Mouse (Mus musculus): ENCODE measurements around the gene Atf6. TPM values are rescaled to one million over a fixed set of nuclear protein-coding genes. Genes with fewer than 3 reads are reported as not detected.

Gene Atf6
- polyA plus RNA-seq (2014; fragmentation: Nextera tagmentation; extraction: Ambion mirVana) = 9.7 and 11.3 TPM in 2 replicates

GRCm38 (mm10) chr1:170867691-170868105, at the start of gene Atf6:
Gene Atf6 (minus strand): TSS chr1:170867771.
- Histone ChIP-seq H3K9me3 (ENCODE audit: control insufficient read depth, low read length) (no peaks in the 10 kb centered on the region), H3K27me3 (replicated peaks; ENCODE audit: control insufficient read depth, insufficient read depth, low read length) (no peaks in the 10 kb centered on the region), H3K4me2 (ENCODE audit: low read length) (peak within 1 kb of the TSS; percentile 64), H3K36me3 (ENCODE audit: control insufficient read depth, insufficient read depth, low read length) (peaks cover 10% of the 10 kb centered on the region; the same call in 1 of the 2 replicates), H3K4me1 (replicated peaks; ENCODE audit: control insufficient read depth, insufficient read depth, low read length) (peaks cover 16% of the 10 kb centered on the region), H3K9ac (ENCODE audit: low read length) (peak within 1 kb of the TSS; percentile 82), H3K27ac (ENCODE audit: low read depth) (peak within 1 kb of the TSS; percentile 54; the same call in 1 of the 2 replicates), H3K4me3 (ENCODE audit: low read depth, low read length) (peak within 1 kb of the TSS; percentile 96)
- under 1% methylated on average over 25 of the region's 25 CpGs for whole genome bisulfite sequencing
- ATAC-seq (replicated peaks; ENCODE audit: low FRiP score, low TSS enrichment, low read depth) = peak; percentile 75
- peak; percentile 100 for DNase-seq (ENCODE audit: low spot score)

- Histone ChIP-seq H3K27me3 (replicated peaks; ENCODE audit: control insufficient read depth, insufficient read depth, low read length) (no peaks in the 10 kb centered on the region), H3K4me1 (replicated peaks; ENCODE audit: control insufficient read depth, insufficient read depth, low read length) (no peaks in the 10 kb centered on the region), H3K36me3 (ENCODE audit: control insufficient read depth, insufficient read depth, low read length) (no peaks in the 10 kb centered on the region), H3K4me3 (ENCODE audit: low read depth, low read length) (no peak overlapping the region), H3K27ac (ENCODE audit: low read depth) (no peak overlapping the region), H3K9me3 (ENCODE audit: control insufficient read depth, low read length) (no peaks in the 10 kb centered on the region), H3K9ac (ENCODE audit: low read length) (no peak overlapping the region), H3K4me2 (ENCODE audit: low read length) (no peak overlapping the region)
- no peak for DNase-seq (ENCODE audit: low spot score)
- 65% methylated on average over 5 of the region's 5 CpGs for whole genome bisulfite sequencing
- no peak for ATAC-seq (replicated peaks; ENCODE audit: low FRiP score, low TSS enrichment, low read depth)
These were observed 48.1 kb upstream of the Atf6 start for GRCm38 (mm10) chr1:170915657-170916056.

GRCm38 (mm10) chr1:170912891-170913615, 45.5 kb upstream of the Atf6 start, which contains the start of gene Fcrlb:
Gene Fcrlb (minus strand): TSS chr1:170912941.
- no peak within 1 kb of the TSS for H3K27ac ChIP-seq (ENCODE audit: low read depth)
- H3K36me3 ChIP-seq (ENCODE audit: control insufficient read depth, insufficient read depth, low read length) = no peaks in the 10 kb centered on the region
- H3K27me3 ChIP-seq (replicated peaks; ENCODE audit: control insufficient read depth, insufficient read depth, low read length) = peaks cover 12% of the 10 kb centered on the region
- no peaks in the 10 kb centered on the region for H3K9me3 ChIP-seq (ENCODE audit: control insufficient read depth, low read length)
- H3K4me2 ChIP-seq (ENCODE audit: low read length) = no peak within 1 kb of the TSS
- no peak within 1 kb of the TSS for H3K9ac ChIP-seq (ENCODE audit: low read length)
- DNase-seq (ENCODE audit: low spot score) (no peak), ATAC-seq (replicated peaks; ENCODE audit: low FRiP score, low TSS enrichment, low read depth) (no peak)
- H3K4me3 ChIP-seq (ENCODE audit: low read depth, low read length) = no peak within 1 kb of the TSS
- peaks cover 5% of the 10 kb centered on the region for H3K4me1 ChIP-seq (replicated peaks; ENCODE audit: control insufficient read depth, insufficient read depth, low read length)
- WGBS = 71% methylated on average over 5 of the region's 5 CpGs

- Histone ChIP-seq H3K4me2 (ENCODE audit: low read length) (no peak overlapping the region), H3K4me1 (replicated peaks; ENCODE audit: control insufficient read depth, insufficient read depth, low read length) (peaks cover 7% of the 10 kb centered on the region), H3K9ac (ENCODE audit: low read length) (no peak overlapping the region), H3K27me3 (replicated peaks; ENCODE audit: control insufficient read depth, insufficient read depth, low read length) (peaks cover 22% of the 10 kb centered on the region), H3K27ac (ENCODE audit: low read depth) (no peak overlapping the region), H3K9me3 (ENCODE audit: control insufficient read depth, low read length) (no peaks in the 10 kb centered on the region), H3K36me3 (ENCODE audit: control insufficient read depth, insufficient read depth, low read length) (no peaks in the 10 kb centered on the region), H3K4me3 (ENCODE audit: low read depth, low read length) (no peak overlapping the region)
- no peak for ATAC-seq (replicated peaks; ENCODE audit: low FRiP score, low TSS enrichment, low read depth)
- DNase-seq (ENCODE audit: low spot score) = no peak
- WGBS = 87% methylated on average over 11 of the region's 11 CpGs
These were observed 44.5 kb upstream of the Atf6 start for GRCm38 (mm10) chr1:170911907-170912660.

GRCm38 (mm10) chr1:170908341-170908740, 40.8 kb upstream of the Atf6 start:
- H3K4me2 ChIP-seq (ENCODE audit: low read length) = peak overlapping the region; percentile 86
- peak overlapping the region; percentile 27; the same call in 1 of the 2 replicates for H3K9ac ChIP-seq (ENCODE audit: low read length)
- H3K4me1 ChIP-seq (replicated peaks; ENCODE audit: control insufficient read depth, insufficient read depth, low read length) = peaks cover 7% of the 10 kb centered on the region
- H3K27ac ChIP-seq (ENCODE audit: low read depth) = no peak overlapping the region
- no peaks in the 10 kb centered on the region for H3K36me3 ChIP-seq (ENCODE audit: control insufficient read depth, insufficient read depth, low read length)
- no peaks in the 10 kb centered on the region for H3K9me3 ChIP-seq (ENCODE audit: control insufficient read depth, low read length)
- DNase-seq (ENCODE audit: low spot score) (no peak), ATAC-seq (replicated peaks; ENCODE audit: low FRiP score, low TSS enrichment, low read depth) (0 out of 2 replicates have a peak, but pooled peaks have one; percentile 31)
- H3K27me3 ChIP-seq (replicated peaks; ENCODE audit: control insufficient read depth, insufficient read depth, low read length) = peaks cover 36% of the 10 kb centered on the region
- peak overlapping the region; percentile 38 for H3K4me3 ChIP-seq (ENCODE audit: low read depth, low read length)
- WGBS = 3% methylated on average over 21 of the region's 21 CpGs

GRCm38 (mm10) chr1:170907456-170908191, 40.1 kb upstream of the Atf6 start:
- no peak overlapping the region for H3K27ac ChIP-seq (ENCODE audit: low read depth)
- H3K4me2 ChIP-seq (ENCODE audit: low read length) = peak overlapping the region; percentile 86
- H3K4me1 ChIP-seq (replicated peaks; ENCODE audit: control insufficient read depth, insufficient read depth, low read length) = peaks cover 7% of the 10 kb centered on the region
- H3K9ac ChIP-seq (ENCODE audit: low read length) = peak overlapping the region; percentile 27
- ATAC-seq (replicated peaks; ENCODE audit: low FRiP score, low TSS enrichment, low read depth) (peak; percentile 65; the same call in 1 of the 2 replicates), DNase-seq (ENCODE audit: low spot score) (peak; percentile 80)
- no peaks in the 10 kb centered on the region for H3K9me3 ChIP-seq (ENCODE audit: control insufficient read depth, low read length)
- WGBS = under 1% methylated on average over 71 of the region's 71 CpGs
- H3K27me3 ChIP-seq (replicated peaks; ENCODE audit: control insufficient read depth, insufficient read depth, low read length) = peaks cover 36% of the 10 kb centered on the region
- peak overlapping the region; percentile 38 for H3K4me3 ChIP-seq (ENCODE audit: low read depth, low read length)
- no peaks in the 10 kb centered on the region for H3K36me3 ChIP-seq (ENCODE audit: control insufficient read depth, insufficient read depth, low read length)

GRCm38 (mm10) chr1:170907111-170907455, 39.5 kb upstream of the Atf6 start:
- Histone ChIP-seq H3K36me3 (ENCODE audit: control insufficient read depth, insufficient read depth, low read length) (no peaks in the 10 kb centered on the region), H3K9ac (ENCODE audit: low read length) (no peak overlapping the region), H3K4me1 (replicated peaks; ENCODE audit: control insufficient read depth, insufficient read depth, low read length) (peaks cover 7% of the 10 kb centered on the region), H3K4me2 (ENCODE audit: low read length) (peak overlapping the region; percentile 86), H3K4me3 (ENCODE audit: low read depth, low read length) (peak overlapping the region; percentile 38), H3K9me3 (ENCODE audit: control insufficient read depth, low read length) (no peaks in the 10 kb centered on the region), H3K27me3 (replicated peaks; ENCODE audit: control insufficient read depth, insufficient read depth, low read length) (peaks cover 36% of the 10 kb centered on the region), H3K27ac (ENCODE audit: low read depth) (no peak overlapping the region)
- DNase-seq (ENCODE audit: low spot score) (peak; percentile 58), ATAC-seq (replicated peaks; ENCODE audit: low FRiP score, low TSS enrichment, low read depth) (no peak)
- WGBS = 30% methylated on average over 11 of the region's 11 CpGs

- Histone ChIP-seq H3K4me1 (replicated peaks; ENCODE audit: control insufficient read depth, insufficient read depth, low read length) (peaks cover 6% of the 10 kb centered on the region), H3K9ac (ENCODE audit: low read length) (no peak overlapping the region), H3K4me3 (ENCODE audit: low read depth, low read length) (no peak overlapping the region), H3K36me3 (ENCODE audit: control insufficient read depth, insufficient read depth, low read length) (no peaks in the 10 kb centered on the region), H3K27me3 (replicated peaks; ENCODE audit: control insufficient read depth, insufficient read depth, low read length) (peaks cover 29% of the 10 kb centered on the region), H3K9me3 (ENCODE audit: control insufficient read depth, low read length) (no peaks in the 10 kb centered on the region), H3K4me2 (ENCODE audit: low read length) (no peak overlapping the region), H3K27ac (ENCODE audit: low read depth) (no peak overlapping the region)
- no peak for DNase-seq (ENCODE audit: low spot score)
- WGBS = 50% methylated on average over 5 of the region's 5 CpGs
- ATAC-seq (replicated peaks; ENCODE audit: low FRiP score, low TSS enrichment, low read depth) = no peak
These were observed 35.9 kb upstream of the Atf6 start for GRCm38 (mm10) chr1:170903485-170903884.

All from intestine, embryonic 14.5 days (tissue).